In genomic region chr13:94139713-94140445, GRCm38 (mm10) we compare ENCODE assay signal across 10 mouse cellular contexts.
DNase-seq lines count a peak whose midpoint lies in the region; ATAC-seq lines count a peak whose summit lies in the region.
"Had no signal": no experiment of that assay in that cellular context is flagged by ENCODE, and none has a peak within 500 bp of the region (broad histone marks: within the 10 kb centered on the region; RNA-seq: fewer than 3 reads in every experiment).

No protein-coding gene starts in this region.

- H3K9me3 ChIP-seq in hindbrain, embryonic 12.5 days (replicated peaks) = no peaks in the 10 kb centered on the region
- no peaks in the 10 kb centered on the region for H3K9me3 ChIP-seq in hindbrain, embryonic 10.5 days
- H3K9me3 ChIP-seq in embryonic facial prominence, embryonic 13.5 days = no peaks in the 10 kb centered on the region
- H3K9me3 ChIP-seq: midbrain, embryonic 12.5 days had no signal

- no peak for DNase-seq in hindbrain, embryonic 10.5 days (ENCODE audit: low spot score)
- peak; percentile 88 for DNase-seq in 3T3-L1 (ENCODE audit: low read depth, low spot score)
- peak; percentile 49 for DNase-seq in heart, postnatal 4 days
- no peak for DNase-seq in cerebellum, postnatal 36 days
- no peak for DNase-seq in ovary, postnatal 14 days (ENCODE audit: low spot score)
- no peak for DNase-seq in cerebellum, adult 11 months
- DNase-seq: adrenal gland, postnatal 25 days had no signal

- H3K4me3 ChIP-seq in hindbrain, embryonic 12.5 days = no peak overlapping the region
- no peak overlapping the region for H3K4me3 ChIP-seq in hindbrain, embryonic 10.5 days
- H3K4me3 ChIP-seq in embryonic facial prominence, embryonic 13.5 days = no peak overlapping the region
- H3K4me3 ChIP-seq: midbrain, embryonic 12.5 days had no signal

- 58% methylated on average over 14 of the region's 14 CpGs for WGBS in hindbrain, embryonic 12.5 days
- whole genome bisulfite sequencing in hindbrain, embryonic 10.5 days = 54% methylated on average over 14 of the region's 14 CpGs
- WGBS in embryonic facial prominence, embryonic 13.5 days = 42% methylated on average over 14 of the region's 14 CpGs

- no peaks in the 10 kb centered on the region for H3K27me3 ChIP-seq in hindbrain, embryonic 12.5 days
- H3K27me3 ChIP-seq in hindbrain, embryonic 10.5 days (ENCODE audit: insufficient read depth, poor library complexity, severe bottlenecking) = peaks cover 3% of the 10 kb centered on the region; the same call in 1 of the 2 replicates
- H3K27me3 ChIP-seq in embryonic facial prominence, embryonic 13.5 days = no peaks in the 10 kb centered on the region

- H3K4me1 ChIP-seq in hindbrain, embryonic 12.5 days = peaks cover 46% of the 10 kb centered on the region
- peaks cover 77% of the 10 kb centered on the region for H3K4me1 ChIP-seq in hindbrain, embryonic 10.5 days (replicated peaks)
- H3K4me1 ChIP-seq in embryonic facial prominence, embryonic 13.5 days = peaks cover 78% of the 10 kb centered on the region

- no peak overlapping the region for H3K9ac ChIP-seq in hindbrain, embryonic 12.5 days
- H3K9ac ChIP-seq in embryonic facial prominence, embryonic 13.5 days = 0 out of 2 replicates have a peak overlapping the region, but pooled peaks have one; percentile 23
- H3K9ac ChIP-seq: midbrain, embryonic 12.5 days had no signal

- no peaks in the 10 kb centered on the region for H3K36me3 ChIP-seq in hindbrain, embryonic 12.5 days
- H3K36me3 ChIP-seq in hindbrain, embryonic 10.5 days = no peaks in the 10 kb centered on the region
- H3K36me3 ChIP-seq in embryonic facial prominence, embryonic 13.5 days = no peaks in the 10 kb centered on the region
- H3K36me3 ChIP-seq: midbrain, embryonic 12.5 days had no signal

- ATAC-seq in hindbrain, embryonic 12.5 days (ENCODE audit: low FRiP score) = no peak
- ATAC-seq in embryonic facial prominence, embryonic 13.5 days (ENCODE audit: insufficient number of reproducible peaks, insufficient read depth, low FRiP score, low TSS enrichment, low read depth) = no peak

- H3K4me2 ChIP-seq in hindbrain, embryonic 12.5 days (replicated peaks) = no peak overlapping the region
- peak overlapping the region; percentile 9; the same call in 1 of the 2 replicates for H3K4me2 ChIP-seq in embryonic facial prominence, embryonic 13.5 days
- H3K4me2 ChIP-seq: midbrain, embryonic 12.5 days had no signal

- H3K27ac ChIP-seq in hindbrain, embryonic 12.5 days = peak overlapping the region; percentile 49; the same call in 1 of the 2 replicates
- H3K27ac ChIP-seq in hindbrain, embryonic 10.5 days = no peak overlapping the region
- peak overlapping the region; percentile 81 for H3K27ac ChIP-seq in embryonic facial prominence, embryonic 13.5 days
- H3K27ac ChIP-seq: midbrain, embryonic 12.5 days had no signal

Comparison
In these comparisons a context has a peak if more than half of its experiments do, and no peak if none do; other contexts are left out.
1. DNase-seq: peak in 3T3-L1 (single experiment) and heart, postnatal 4 days (single experiment); none in hindbrain, embryonic 10.5 days (single experiment), cerebellum, postnatal 36 days (0 of 2), ovary, postnatal 14 days (single experiment) and cerebellum, adult 11 months (single experiment).